Mouse (Mus musculus) bone marrow, adult 2 months (tissue): ENCODE measurements around the gene Banp. TPM values are rescaled to one million over a fixed set of nuclear protein-coding genes. Genes with fewer than 3 reads are reported as not detected.

ENCODE experiments used
- H3K27ac ChIP-seq: fragments of 200-500 bp; 2 replicates; pipeline ENCODE4 v1.5.1; 2012; ENCODE audit warnings: low read depth, mild to moderate bottlenecking, control low read depth, inconsistent platforms, low read length; ENCODE audit not compliant: control insufficient read depth, poor library complexity, insufficient read depth
- H3K4me1 ChIP-seq: fragments of 200-500 bp; 2 replicates; pipeline ENCODE4 v1.6.1; 2011; ENCODE audit warnings: low read length; ENCODE audit not compliant: control insufficient read depth, insufficient read depth
- H3K4me3 ChIP-seq: fragments of 200-500 bp; replicated peaks from 2 replicates; pipeline ENCODE3; 2011; ENCODE audit warnings: mild to moderate bottlenecking, low read depth, low read length, control low read depth; ENCODE audit not compliant: control insufficient read depth
- CTCF ChIP-seq: fragments of 200-500 bp; IDR thresholded peaks from 2 replicates; pipeline ENCODE4 v1.5.1; 2011; ENCODE audit warnings: low read length, control low read depth; ENCODE audit not compliant: control insufficient read depth, insufficient read depth
- POLR2A ChIP-seq: fragments of 200-500 bp; IDR thresholded peaks from 2 replicates; pipeline ENCODE4 v1.6.1; 2011; ENCODE audit warnings: low read depth, mild to moderate bottlenecking, control low read depth, low read length, borderline replicate concordance; ENCODE audit not compliant: control insufficient read depth
- WGBS: fragments of 180-500 bp; shearing (Covaris S2); methylation state at CpG from one replicate; pipeline ENCODE4 v1.1.7; 2018; 5-methylcytosine and 5-hydroxymethylcytosine counted together
- polyA plus RNA-seq: library from polyadenylated mRNA; stranded (reverse); fragments of >200 nt; gene quantifications from 2 replicates; pipeline ENCODE4 v1.2.4, GENCODE M21; 2011; ENCODE audit warnings: low replicate concordance; ENCODE audit not compliant: missing spikeins, insufficient read depth, insufficient read length

Banp gene
- polyA plus RNA-seq, 1 experiment, result 30.1 TPM

DNA sequence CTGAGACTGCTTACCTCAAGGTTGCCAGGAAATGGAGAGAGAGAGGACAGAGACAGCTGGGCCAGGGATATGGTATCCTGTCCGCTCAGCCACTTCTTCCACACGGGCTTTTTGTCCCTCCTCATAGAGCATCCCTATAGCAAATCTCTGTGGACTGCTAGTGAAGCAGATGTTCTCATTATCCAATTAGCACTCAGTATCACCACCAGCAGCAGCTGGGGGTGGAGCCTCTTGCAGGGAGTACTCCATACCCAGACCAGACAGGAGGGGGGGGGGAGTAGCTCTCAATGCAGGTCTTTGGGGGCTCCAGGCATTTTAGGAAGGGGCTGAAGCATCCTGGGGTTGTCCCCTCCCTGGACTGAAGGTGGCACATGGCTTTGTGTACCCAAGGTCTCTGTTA, 100.4 kb downstream of the Banp start:
- 65% methylated on average over 2 of the region's 2 CpGs for WGBS
- TF ChIP-seq POLR2A, result no peak
- TF ChIP-seq CTCF, result no peak
- Histone ChIP-seq H3K4me1 (no peaks in the 10 kb centered on the region), H3K4me3 (no peak overlapping the region), H3K27ac (no peak overlapping the region)

DNA sequence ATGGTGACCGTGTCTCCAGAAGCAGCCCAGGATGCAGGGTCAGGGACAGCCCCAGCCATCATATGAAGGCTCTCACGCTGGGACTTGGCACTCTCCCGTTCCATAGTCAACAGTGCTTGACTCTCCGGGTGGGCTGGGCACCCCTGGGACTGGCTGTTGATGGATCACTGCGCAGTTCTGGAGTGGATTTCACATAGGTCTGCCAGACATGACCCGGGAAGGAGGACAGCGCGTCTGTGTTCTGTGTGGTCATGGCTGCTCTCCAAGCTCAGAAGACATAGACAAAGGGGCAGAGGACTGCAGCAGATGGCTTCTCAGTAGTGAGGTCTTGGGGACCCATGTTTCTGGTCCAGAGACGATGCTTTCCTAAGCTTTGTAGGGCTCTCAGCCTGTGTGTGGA, 101.1 kb downstream of the Banp start:
- Histone ChIP-seq H3K27ac (no peak overlapping the region), H3K4me1 (no peaks in the 10 kb centered on the region), H3K4me3 (no peak overlapping the region)
- WGBS, result 86% methylated on average over 9 of the region's 9 CpGs
- TF ChIP-seq POLR2A, result no peak

GRCm38 (mm10) chr8:122055321-122055720, 105.8 kb downstream of the Banp start:
- TF ChIP-seq CTCF, result no peak
- TF ChIP-seq POLR2A, result no peak
- WGBS, result 59% methylated on average over 10 of the region's 10 CpGs
- no peak overlapping the region for H3K27ac ChIP-seq
- no peak overlapping the region for H3K4me3 ChIP-seq
- no peaks in the 10 kb centered on the region for H3K4me1 ChIP-seq

DNA sequence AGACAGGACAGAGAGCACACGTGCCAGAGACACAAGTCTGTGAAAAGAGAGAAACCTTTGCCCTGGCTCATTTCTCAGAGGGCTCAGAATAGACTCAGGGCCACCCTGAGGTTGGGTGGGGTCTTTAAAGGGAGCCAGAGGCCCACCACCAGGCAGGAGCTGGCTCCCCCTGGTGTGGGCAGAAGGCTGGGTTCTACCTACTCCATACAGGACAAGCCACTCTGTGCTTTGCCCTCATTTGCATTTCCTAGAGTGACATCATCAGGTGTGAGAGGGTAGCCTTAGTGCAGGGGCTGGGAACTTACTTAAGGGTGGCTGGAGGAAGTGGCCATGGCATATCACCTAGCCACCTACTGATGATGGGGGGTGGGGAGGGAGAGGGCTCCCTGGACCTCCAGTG, 106.6 kb downstream of the Banp start:
- WGBS, result 59% methylated on average over 1 of the region's 1 CpGs
- no peak for TF ChIP-seq CTCF
- no peak for TF ChIP-seq POLR2A
- Histone ChIP-seq H3K4me3 (no peak overlapping the region), H3K27ac (no peak overlapping the region), H3K4me1 (no peaks in the 10 kb centered on the region)

DNA sequence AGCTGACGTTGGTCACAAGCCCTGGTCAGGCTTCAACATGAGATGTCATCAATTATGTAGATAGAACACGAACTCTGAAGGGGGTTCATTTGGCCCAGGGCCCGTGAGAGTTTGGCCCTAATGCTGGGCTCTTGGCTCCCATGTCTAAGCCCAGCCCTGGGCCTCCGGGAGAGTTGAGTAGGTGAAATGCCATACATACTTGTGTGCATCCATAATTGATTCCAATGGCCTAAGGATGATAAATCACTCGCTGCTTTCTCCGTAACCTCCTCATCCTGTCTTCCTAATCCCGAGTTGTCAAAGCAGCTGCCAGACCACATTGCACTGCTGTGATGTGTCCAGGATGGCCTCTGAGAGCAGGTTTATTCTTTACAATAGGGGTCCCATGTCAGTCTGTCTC, 107.3 kb downstream of the Banp start:
- Histone ChIP-seq H3K27ac (no peak overlapping the region), H3K4me1 (no peaks in the 10 kb centered on the region), H3K4me3 (no peak overlapping the region)
- WGBS, result 73% methylated on average over 7 of the region's 7 CpGs
- TF ChIP-seq CTCF (no peak), POLR2A (no peak)

DNA sequence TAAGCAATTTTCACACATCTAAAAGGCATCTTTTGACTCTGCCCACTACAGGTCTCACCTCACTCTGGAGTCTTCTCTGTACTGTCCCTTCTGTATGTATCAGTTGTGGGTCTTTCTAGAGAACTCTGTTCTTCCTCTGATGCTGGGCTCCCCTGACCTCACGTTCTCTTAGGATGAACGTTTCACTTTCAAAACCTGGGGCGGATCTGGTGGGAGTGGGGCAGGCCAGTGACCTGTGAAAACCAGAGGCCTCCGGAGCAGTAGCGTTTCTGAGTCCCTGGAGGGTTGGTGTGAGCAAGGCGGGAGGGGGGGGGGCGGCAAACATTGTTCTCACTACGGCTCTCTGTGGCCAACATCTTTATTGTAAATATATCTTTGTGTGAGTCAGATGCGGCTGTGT, 109.0 kb downstream of the Banp start:
- 56% methylated on average over 9 of the region's 9 CpGs for WGBS
- TF ChIP-seq POLR2A (no peak), CTCF (no peak)
- H3K4me3 ChIP-seq, result no peak overlapping the region
- H3K4me1 ChIP-seq, result no peaks in the 10 kb centered on the region
- H3K27ac ChIP-seq, result no peak overlapping the region

DNA sequence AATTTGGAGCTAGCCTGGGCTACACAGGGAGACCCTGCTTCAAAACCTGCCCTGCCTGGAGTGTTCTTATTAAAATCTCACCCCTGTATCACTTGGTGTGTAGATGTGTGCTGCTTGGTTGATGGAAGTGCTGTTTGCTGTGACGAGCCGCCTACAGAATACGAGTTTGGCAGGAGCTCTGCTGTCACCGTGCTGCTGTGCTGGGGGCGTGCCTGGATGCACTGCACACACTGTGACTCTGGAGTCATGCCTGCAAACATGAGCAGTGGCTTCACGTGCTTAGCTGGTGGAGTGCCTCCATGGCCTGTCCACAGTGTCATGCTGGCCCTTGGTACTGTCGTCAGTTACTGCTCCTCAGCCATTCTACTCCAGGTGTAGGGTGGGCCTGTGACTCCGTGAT, 109.4 kb downstream of the Banp start:
- Histone ChIP-seq H3K4me3 (no peak overlapping the region), H3K4me1 (no peaks in the 10 kb centered on the region), H3K27ac (no peak overlapping the region)
- 80% methylated on average over 8 of the region's 8 CpGs for WGBS
- TF ChIP-seq CTCF (no peak), POLR2A (no peak)

DNA sequence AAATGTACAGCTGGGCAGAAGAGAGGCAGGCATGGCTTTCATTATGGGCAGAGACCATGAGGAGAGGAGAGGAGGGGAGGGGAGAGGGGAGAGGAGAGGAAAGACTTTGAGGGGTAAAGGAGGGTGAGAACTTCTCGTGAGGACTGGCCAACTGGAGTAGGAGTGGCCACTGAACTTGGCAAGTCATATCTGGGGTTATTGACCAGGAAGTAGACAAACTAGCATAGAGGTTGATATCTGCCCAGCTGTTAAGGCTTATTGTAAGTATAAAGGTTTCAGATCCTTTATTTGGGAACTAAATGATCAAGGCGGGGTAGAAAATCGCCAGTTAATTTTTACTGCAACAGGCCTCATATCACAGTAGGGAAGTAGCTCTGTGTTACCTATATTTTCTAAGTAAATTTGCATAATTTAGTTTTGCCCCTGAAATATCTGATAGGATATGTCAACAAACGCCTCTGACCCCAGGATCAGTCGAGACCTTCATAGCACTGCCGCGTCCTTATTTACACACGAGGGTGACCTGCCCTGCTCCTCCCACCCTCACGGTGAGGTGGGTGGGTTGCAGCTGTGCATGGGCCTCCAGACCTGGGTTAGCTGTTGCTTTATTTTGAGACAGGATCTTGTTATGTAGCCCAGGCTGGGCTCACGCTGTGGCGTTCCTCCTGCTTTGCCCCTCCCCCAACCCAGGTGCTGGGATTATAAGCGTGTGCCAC, 113.1 kb downstream of the Banp start:
- WGBS, result 85% methylated on average over 12 of the region's 12 CpGs
- H3K4me3 ChIP-seq, result no peak overlapping the region
- TF ChIP-seq CTCF (no peak), POLR2A (no peak)
- H3K27ac ChIP-seq, result no peak overlapping the region
- H3K4me1 ChIP-seq, result no peaks in the 10 kb centered on the region

GRCm38 (mm10) chr8:122064353-122064752, 114.8 kb downstream of the Banp start:
- WGBS, result 82% methylated on average over 7 of the region's 7 CpGs
- H3K4me1 ChIP-seq, result no peaks in the 10 kb centered on the region
- TF ChIP-seq POLR2A, result no peak
- no peak overlapping the region for H3K4me3 ChIP-seq
- H3K27ac ChIP-seq, result no peak overlapping the region
